In genomic region chr2:132509261-132509660, GRCm38 (mm10) we compare ENCODE assay signal across 11 mouse cellular contexts.
DNase-seq lines count a peak whose midpoint lies in the region; ATAC-seq and TF ChIP-seq lines count a peak whose summit lies in the region.
"Had no signal": no experiment of that assay in that cellular context is flagged by ENCODE, and none has a peak within 500 bp of the region (broad histone marks: within the 10 kb centered on the region; RNA-seq: fewer than 3 reads in every experiment).

No protein-coding gene starts in this region.

- 73% methylated on average over 9 of the region's 9 CpGs for WGBS in thymus, adult 2 months

- no peak for TF ChIP-seq CTCF in thymus, adult 2 months (IDR thresholded peaks at IDR 0.05; ENCODE audit: borderline replicate concordance, control insufficient read depth, extremely low read depth, insufficient read depth, low read length, poor library complexity)

- intact Hi-C loops in gastrocnemius, postnatal 36 days (cut with DNase I), result no loop called here

- TF ChIP-seq POLR2A in thymus, adult 2 months (IDR thresholded peaks at IDR 0.05; ENCODE audit: control insufficient read depth, extremely low read depth, insufficient read depth, low read length, poor library complexity), result no peak

- no peak overlapping the region for H3K4me3 ChIP-seq in thymus, adult 2 months (ENCODE audit: control insufficient read depth, insufficient read depth, low read length)
- H3K4me3 ChIP-seq: embryonic facial prominence, embryonic 13.5 days; hindbrain, embryonic 15.5 days; liver, embryonic 13.5 days had no signal

- peak; percentile 63 for ATAC-seq in frontal cortex, adult (ENCODE audit: low TSS enrichment)

- H3K36me3 ChIP-seq in thymus, adult 2 months (ENCODE audit: control insufficient read depth, insufficient read depth, low read length), result no peaks in the 10 kb centered on the region
- H3K36me3 ChIP-seq: embryonic facial prominence, embryonic 13.5 days; hindbrain, embryonic 15.5 days; liver, embryonic 13.5 days had no signal

- peak overlapping the region; percentile 75 for H3K27ac ChIP-seq in thymus, adult 2 months (ENCODE audit: control insufficient read depth, insufficient read depth, low read length)
- H3K27ac ChIP-seq: embryonic facial prominence, embryonic 13.5 days; hindbrain, embryonic 15.5 days; liver, embryonic 13.5 days had no signal

- no peaks in the 10 kb centered on the region for H3K27me3 ChIP-seq in thymus, adult 2 months (ENCODE audit: control insufficient read depth, insufficient read depth, low read length)
- H3K27me3 ChIP-seq: embryonic facial prominence, embryonic 13.5 days; hindbrain, embryonic 15.5 days; liver, embryonic 13.5 days had no signal

- no peak for DNase-seq in frontal cortex, postnatal 10 days (ENCODE audit: low spot score in 2 of 2)
- no peak for DNase-seq in thymus, adult 2 months
- no peak for DNase-seq in thymus, postnatal 36 days
- peak; percentile 50 to 60 for DNase-seq in cerebellum, postnatal 25 days
- peak; percentile 82 for DNase-seq in telencephalon, adult 2 months (ENCODE audit: low read depth, low spot score)
- no peak for DNase-seq in spleen, postnatal 10 days (ENCODE audit: low spot score in 2 of 2)
- no peak for DNase-seq in gastrocnemius, postnatal 36 days
- DNase-seq: liver, embryonic 13.5 days had no signal

- peaks cover 31% of the 10 kb centered on the region for H3K4me1 ChIP-seq in thymus, adult 2 months (replicated peaks; ENCODE audit: control insufficient read depth, insufficient read depth, low read length)

Comparison
In these comparisons a context has a peak if more than half of its experiments do, and no peak if none do; other contexts are left out.
1. DNase-seq: peak in cerebellum, postnatal 25 days (2 of 2) and telencephalon, adult 2 months (single experiment); none in frontal cortex, postnatal 10 days (0 of 2), thymus, adult 2 months (single experiment), thymus, postnatal 36 days (0 of 2), spleen, postnatal 10 days (0 of 2) and gastrocnemius, postnatal 36 days (0 of 2).